Mouse (Mus musculus) kidney, postnatal 0 days (tissue): Measurements from ENCODE around the gene Tgif2. TPM values are rescaled to one million over a fixed set of nuclear protein-coding genes. Genes with fewer than 3 reads are reported as not detected.
A peak's percentile ranks its signal among the peaks of the same experiment; 100 is the strongest.

Experiments
- ATAC-seq: fragments of 200-750 bp; cut with Nextera tagmentation; replicated peaks from 2 replicates; pipeline ENCODE4 v1.8.0; 2017; ENCODE audit warnings: low read depth, moderate number of reproducible peaks, moderate TSS enrichment, moderate library complexity; ENCODE audit not compliant: low FRiP score
- DNase-seq: peaks from one replicate; pipeline ENCODE4 v3.0.0-alpha.2; 2016; ENCODE audit warnings: low spot score
- H3K27ac ChIP-seq: fragments of 300-500 bp; sonication (generic); 2 replicates; pipeline ENCODE4 v1.5.1; 2014; ENCODE audit warnings: mild to moderate bottlenecking
- H3K27me3 ChIP-seq: fragments of 300-500 bp; sonication (generic); 2 replicates; pipeline ENCODE4 v1.6.1; 2014; ENCODE audit warnings: low read length, mixed read lengths; ENCODE audit not compliant: insufficient read depth
- H3K36me3 ChIP-seq: fragments of 300-500 bp; sonication (generic); 2 replicates; pipeline ENCODE4 v1.6.1; 2014; ENCODE audit warnings: low read length, mixed read lengths; ENCODE audit not compliant: insufficient read depth
- H3K4me1 ChIP-seq: fragments of 300-500 bp; sonication (generic); replicated peaks from 2 replicates; pipeline ENCODE4 v1.6.1; 2014; ENCODE audit warnings: antibody characterized with exemption, low read length, mixed read lengths; ENCODE audit not compliant: insufficient read depth
- H3K4me2 ChIP-seq: fragments of 300-500 bp; sonication (generic); 2 replicates; pipeline ENCODE4 v1.6.1; 2014; ENCODE audit warnings: mild to moderate bottlenecking, low read length, moderate library complexity, mixed read lengths
- H3K4me3 ChIP-seq: fragments of 300-500 bp; sonication (generic); replicated peaks from 2 replicates; pipeline ENCODE4 v1.5.1; 2014; ENCODE audit warnings: low read depth, low read length
- H3K9ac ChIP-seq: fragments of 300-500 bp; sonication (generic); 2 replicates; pipeline ENCODE4 v1.6.1; 2014; ENCODE audit warnings: low read depth, low read length
- H3K9me3 ChIP-seq: fragments of 300-500 bp; sonication (generic); replicated peaks from 2 replicates; pipeline ENCODE4 v1.6.1; 2016; ENCODE audit warnings: low read length, inconsistent platforms, mixed read lengths
- CTCF ChIP-seq: IDR thresholded peaks from 2 replicates; pipeline ENCODE4 v1.5.1; 2016; ENCODE audit warnings: antibody characterized with exemption, low read depth, mild to moderate bottlenecking, moderate library complexity
- WGBS: fragments of 180-500 bp; shearing (Covaris S2); extraction: QIAGEN DNeasy Blood & Tissue Kit; methylation state at CpG from one replicate; pipeline ENCODE4 v1.1.7; 2014; 5-methylcytosine and 5-hydroxymethylcytosine counted together
- polyA plus RNA-seq: library from polyadenylated mRNA; unstranded; fragments of >200 nt; fragmentation: Nextera tagmentation; extraction: Ambion mirVana; gene quantifications from 2 replicates; pipeline ENCODE4 v1.2.1, GENCODE M21; 2015

Tgif2 gene
- polyA plus RNA-seq, 1 experiment from 2014 or later: 38.2 TPM

- Histone ChIP-seq H3K4me1 (no peaks in the 10 kb centered on the region), H3K36me3 (no peaks in the 10 kb centered on the region), H3K9ac (no peak overlapping the region), H3K27me3 (no peaks in the 10 kb centered on the region), H3K4me2 (no peak overlapping the region), H3K4me3 (no peak overlapping the region), H3K9me3 (no peaks in the 10 kb centered on the region), H3K27ac (no peak overlapping the region)
- DNase-seq (no peak), ATAC-seq (no peak)
- TF ChIP-seq CTCF: no peak
- WGBS: 65% methylated on average over 6 of the region's 6 CpGs
These were observed 32.9 kb upstream of the Tgif2 start for GRCm38 (mm10) chr2:156806886-156807285.

- ATAC-seq: peak; percentile 43; the same call in 1 of the 2 replicates
- Histone ChIP-seq H3K4me3 (no peak overlapping the region), H3K27ac (no peak overlapping the region), H3K4me1 (peaks cover 14% of the 10 kb centered on the region; the same call in 1 of the 2 replicates), H3K27me3 (no peaks in the 10 kb centered on the region), H3K9me3 (no peaks in the 10 kb centered on the region), H3K36me3 (no peaks in the 10 kb centered on the region), H3K4me2 (no peak overlapping the region), H3K9ac (no peak overlapping the region)
- 34% methylated on average over 2 of the region's 2 CpGs for WGBS
- peak; percentile 92 for DNase-seq
- TF ChIP-seq CTCF: peak; percentile 94
These were observed 30.2 kb upstream of the Tgif2 start for GRCm38 (mm10) chr2:156809579-156809978.

- DNase-seq (no peak), ATAC-seq (no peak)
- Histone ChIP-seq H3K4me2 (no peak overlapping the region), H3K4me1 (peaks cover 18% of the 10 kb centered on the region; the same call in 1 of the 2 replicates), H3K9ac (no peak overlapping the region), H3K27ac (no peak overlapping the region), H3K27me3 (no peaks in the 10 kb centered on the region), H3K9me3 (no peaks in the 10 kb centered on the region), H3K4me3 (no peak overlapping the region), H3K36me3 (no peaks in the 10 kb centered on the region)
- TF ChIP-seq CTCF: peak; percentile 15; the same call in 1 of the 2 replicates
- 95% methylated on average over 10 of the region's 10 CpGs for WGBS
These were observed 29.1 kb upstream of the Tgif2 start for GRCm38 (mm10) chr2:156810716-156811115.

GRCm38 (mm10) chr2:156811556-156811955 lies 28.3 kb upstream of the Tgif2 start:
- Histone ChIP-seq H3K4me3 (no peak overlapping the region), H3K4me2 (no peak overlapping the region), H3K36me3 (no peaks in the 10 kb centered on the region), H3K4me1 (peaks cover 18% of the 10 kb centered on the region; the same call in 1 of the 2 replicates), H3K27me3 (no peaks in the 10 kb centered on the region), H3K9ac (no peak overlapping the region), H3K9me3 (no peaks in the 10 kb centered on the region), H3K27ac (no peak overlapping the region)
- TF ChIP-seq CTCF: no peak
- WGBS: 64% methylated on average over 5 of the region's 5 CpGs
- ATAC-seq (no peak), DNase-seq (no peak)

- H3K4me3 ChIP-seq: no peak overlapping the region
- no peaks in the 10 kb centered on the region for H3K36me3 ChIP-seq
- H3K9ac ChIP-seq: no peak overlapping the region
- WGBS: 1% methylated on average over 8 of the region's 8 CpGs
- H3K27ac ChIP-seq: peak overlapping the region; percentile 83
- no peak for TF ChIP-seq CTCF
- no peaks in the 10 kb centered on the region for H3K9me3 ChIP-seq
- ATAC-seq (peak; percentile 57; the same call in 1 of the 2 replicates), DNase-seq (peak; percentile 88)
- H3K4me2 ChIP-seq: peak overlapping the region; percentile 28
- H3K4me1 ChIP-seq: peaks cover 18% of the 10 kb centered on the region; the same call in 1 of the 2 replicates
- no peaks in the 10 kb centered on the region for H3K27me3 ChIP-seq
These were observed 25.4 kb upstream of the Tgif2 start for GRCm38 (mm10) chr2:156814344-156814801.

DNA sequence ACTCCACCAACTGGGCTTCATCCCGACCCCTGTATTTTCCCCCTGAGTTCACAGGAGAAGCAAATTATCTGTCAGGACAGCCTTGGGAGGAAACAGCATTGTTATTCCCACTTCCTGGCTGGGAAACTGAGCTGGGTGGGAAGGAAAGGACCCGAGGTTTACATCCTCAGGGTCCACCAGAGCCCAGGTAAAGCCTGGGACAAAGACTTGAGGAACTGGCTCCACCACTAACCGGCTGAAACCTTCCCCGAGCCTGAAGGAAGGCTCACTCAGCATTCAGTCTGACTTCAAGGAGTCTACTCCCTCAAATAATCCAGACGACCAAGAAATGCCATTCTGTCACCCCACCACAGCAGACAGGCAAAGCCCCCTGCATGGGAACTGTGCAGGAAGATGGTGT lies 24.9 kb upstream of the Tgif2 start:
- H3K27ac ChIP-seq: peak overlapping the region; percentile 83
- no peak for TF ChIP-seq CTCF
- DNase-seq: peak; percentile 32
- H3K4me1 ChIP-seq: peaks cover 18% of the 10 kb centered on the region; the same call in 1 of the 2 replicates
- H3K27me3 ChIP-seq: no peaks in the 10 kb centered on the region
- 5% methylated on average over 5 of the region's 5 CpGs for WGBS
- peak overlapping the region; percentile 28 for H3K4me2 ChIP-seq
- H3K9me3 ChIP-seq: no peaks in the 10 kb centered on the region
- H3K4me3 ChIP-seq: no peak overlapping the region
- peak; percentile 21; the same call in 1 of the 2 replicates for ATAC-seq
- no peaks in the 10 kb centered on the region for H3K36me3 ChIP-seq
- H3K9ac ChIP-seq: no peak overlapping the region

DNA sequence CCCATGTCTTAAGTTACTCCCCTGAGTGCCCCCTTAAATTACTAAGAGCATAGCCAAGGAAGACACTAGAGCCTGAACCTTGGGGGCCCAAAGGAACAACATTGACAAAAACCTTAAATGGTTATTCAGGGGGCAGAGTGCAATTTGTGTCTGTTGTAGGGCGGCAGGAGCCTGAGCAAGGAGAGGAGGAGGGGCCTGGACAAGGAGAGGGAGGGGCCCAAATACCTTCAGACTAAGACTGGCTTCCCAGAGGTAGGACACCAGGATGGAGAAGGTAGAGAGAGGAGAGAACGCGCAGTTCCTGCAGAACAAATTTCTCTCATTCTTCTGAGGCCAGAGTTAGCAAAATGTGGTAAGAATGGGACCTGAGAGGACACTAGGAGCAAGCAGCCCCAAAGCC lies 24.4 kb upstream of the Tgif2 start:
- H3K9ac ChIP-seq: no peak overlapping the region
- peak overlapping the region; percentile 83 for H3K27ac ChIP-seq
- DNase-seq (no peak), ATAC-seq (no peak; the same call in 1 of the 2 replicates)
- no peak overlapping the region for H3K4me2 ChIP-seq
- no peaks in the 10 kb centered on the region for H3K36me3 ChIP-seq
- no peak for TF ChIP-seq CTCF
- H3K27me3 ChIP-seq: no peaks in the 10 kb centered on the region
- H3K9me3 ChIP-seq: no peaks in the 10 kb centered on the region
- WGBS: 47% methylated on average over 3 of the region's 3 CpGs
- H3K4me3 ChIP-seq: no peak overlapping the region
- peaks cover 18% of the 10 kb centered on the region; the same call in 1 of the 2 replicates for H3K4me1 ChIP-seq
